Mouse (Mus musculus) midbrain, embryonic 14.5 days (tissue): ENCODE data around the gene Neurog1. TPM values are rescaled to one million over a fixed set of nuclear protein-coding genes. Genes with fewer than 3 reads are reported as not detected.
A peak's percentile ranks its signal among the peaks of the same experiment; 100 is the strongest.

Source experiments
- ATAC-seq: fragments of 200-750 bp; cut with Nextera tagmentation; 2 replicates; pipeline ENCODE4 v1.8.0; 2017; ENCODE audit warnings: moderate number of reproducible peaks, moderate library complexity; ENCODE audit not compliant: low FRiP score, low TSS enrichment
- DNase-seq: peaks from one replicate; pipeline ENCODE4 v3.0.0-alpha.2; 2015
- H3K27ac ChIP-seq: fragments of 300-500 bp; sonication (generic); replicated peaks from 2 replicates; pipeline ENCODE4 v1.5.1; 2014; ENCODE audit warnings: mild to moderate bottlenecking, low read depth, low read length, moderate library complexity
- H3K27me3 ChIP-seq: fragments of 300-500 bp; sonication (generic); 2 replicates; pipeline ENCODE4 v1.6.1; 2014; ENCODE audit warnings: low read length, control low read depth, mixed read lengths; ENCODE audit not compliant: control insufficient read depth, insufficient read depth
- H3K36me3 ChIP-seq: fragments of 300-500 bp; sonication (generic); 2 replicates; pipeline ENCODE4 v1.6.1; 2014; ENCODE audit warnings: low read length, control low read depth; ENCODE audit not compliant: control insufficient read depth, insufficient read depth
- H3K4me1 ChIP-seq: fragments of 300-500 bp; sonication (generic); 2 replicates; pipeline ENCODE4 v1.6.1; 2014; ENCODE audit warnings: mild to moderate bottlenecking, antibody characterized with exemption, low read length, control low read depth; ENCODE audit not compliant: control insufficient read depth, insufficient read depth
- H3K4me2 ChIP-seq: fragments of 300-500 bp; sonication (generic); 2 replicates; pipeline ENCODE4 v1.6.1; 2014; ENCODE audit warnings: mild to moderate bottlenecking, low read length, moderate library complexity
- H3K4me3 ChIP-seq: fragments of 300-500 bp; sonication (generic); replicated peaks from 2 replicates; pipeline ENCODE4 v1.5.1; 2014; ENCODE audit warnings: low read depth, low read length
- H3K9ac ChIP-seq: fragments of 300-500 bp; sonication (generic); replicated peaks from 2 replicates; pipeline ENCODE4 v1.6.1; 2014; ENCODE audit warnings: mild to moderate bottlenecking, low read length, moderate library complexity
- H3K9me3 ChIP-seq: fragments of 300-500 bp; sonication (generic); 2 replicates; pipeline ENCODE4 v1.6.1; 2016; ENCODE audit warnings: low read length, control low read depth, mixed read lengths; ENCODE audit not compliant: control insufficient read depth
- WGBS: fragments of 180-500 bp; shearing (Covaris S2); extraction: QIAGEN DNeasy Blood & Tissue Kit; methylation state at CpG from one replicate; pipeline ENCODE4 v1.1.7; 2014; 5-methylcytosine and 5-hydroxymethylcytosine counted together
- polyA plus RNA-seq: library from polyadenylated mRNA; unstranded; fragments of >200 nt; fragmentation: Nextera tagmentation; extraction: Ambion mirVana; gene quantifications from 2 replicates; pipeline ENCODE4 v1.2.1, GENCODE M21; 2014

The Neurog1 gene
- polyA plus RNA-seq, 1 experiment from 2014 or later, result 8.9 TPM

GRCm38 (mm10) chr13:56265661-56266060, 13.7 kb upstream of the Neurog1 start:
- DNase-seq (no peak), ATAC-seq (no peak)
- peaks cover 2% of the 10 kb centered on the region; the same call in 1 of the 2 replicates for H3K4me1 ChIP-seq
- H3K9ac ChIP-seq, result no peak overlapping the region
- H3K36me3 ChIP-seq, result no peaks in the 10 kb centered on the region
- H3K4me2 ChIP-seq, result no peak overlapping the region
- no peak overlapping the region for H3K27ac ChIP-seq
- H3K4me3 ChIP-seq, result no peak overlapping the region
- no peaks in the 10 kb centered on the region for H3K9me3 ChIP-seq
- WGBS, result 64% methylated on average over 5 of the region's 5 CpGs
- H3K27me3 ChIP-seq, result peaks cover 40% of the 10 kb centered on the region

- no peak for ATAC-seq
- Histone ChIP-seq H3K36me3 (no peaks in the 10 kb centered on the region), H3K27me3 (peaks cover 51% of the 10 kb centered on the region), H3K9me3 (no peaks in the 10 kb centered on the region), H3K4me2 (no peak overlapping the region), H3K27ac (no peak overlapping the region), H3K4me1 (peaks cover 18% of the 10 kb centered on the region), H3K9ac (no peak overlapping the region), H3K4me3 (no peak overlapping the region)
- no peak for DNase-seq
- WGBS, result 59% methylated on average over 4 of the region's 4 CpGs
These were observed 10.3 kb upstream of the Neurog1 start for GRCm38 (mm10) chr13:56262269-56262668.

GRCm38 (mm10) chr13:56260344-56260780, 8.4 kb upstream of the Neurog1 start:
- DNase-seq (no peak), ATAC-seq (no peak)
- H3K27me3 ChIP-seq, result peaks cover 61% of the 10 kb centered on the region
- no peak overlapping the region for H3K9ac ChIP-seq
- no peak overlapping the region for H3K27ac ChIP-seq
- no peaks in the 10 kb centered on the region for H3K9me3 ChIP-seq
- H3K4me3 ChIP-seq, result no peak overlapping the region
- peaks cover 24% of the 10 kb centered on the region for H3K4me1 ChIP-seq
- H3K4me2 ChIP-seq, result peak overlapping the region; percentile 2; the same call in 1 of the 2 replicates
- no peaks in the 10 kb centered on the region for H3K36me3 ChIP-seq
- under 1% methylated on average over 17 of the region's 17 CpGs for WGBS

- DNase-seq (peak; percentile 69), ATAC-seq (no peak)
- WGBS, result 1% methylated on average over 5 of the region's 5 CpGs
- Histone ChIP-seq H3K9ac (no peak overlapping the region), H3K4me1 (peaks cover 27% of the 10 kb centered on the region), H3K4me3 (no peak overlapping the region), H3K27me3 (peaks cover 62% of the 10 kb centered on the region), H3K27ac (no peak overlapping the region), H3K4me2 (peak overlapping the region; percentile 2; the same call in 1 of the 2 replicates), H3K9me3 (no peaks in the 10 kb centered on the region), H3K36me3 (no peaks in the 10 kb centered on the region)
These were observed 7.9 kb upstream of the Neurog1 start for GRCm38 (mm10) chr13:56259926-56260250.

GRCm38 (mm10) chr13:56259021-56259925, 7.3 kb upstream of the Neurog1 start:
- Histone ChIP-seq H3K27ac (peak overlapping the region; percentile 55), H3K4me2 (peak overlapping the region; percentile 62), H3K27me3 (peaks cover 68% of the 10 kb centered on the region), H3K9ac (peak overlapping the region; percentile 26; the same call in 1 of the 2 replicates), H3K9me3 (no peaks in the 10 kb centered on the region), H3K4me3 (peak overlapping the region; percentile 30), H3K36me3 (no peaks in the 10 kb centered on the region), H3K4me1 (peaks cover 27% of the 10 kb centered on the region)
- ATAC-seq (peak; percentile 47; the same call in 1 of the 2 replicates), DNase-seq (peak; percentile 70)
- WGBS, result under 1% methylated on average over 55 of the region's 55 CpGs

- DNase-seq (peak; percentile 79), ATAC-seq (peak; percentile 62; the same call in 1 of the 2 replicates)
- H3K27ac ChIP-seq, result peak overlapping the region; percentile 55
- under 1% methylated on average over 52 of the region's 52 CpGs for WGBS
- peaks cover 27% of the 10 kb centered on the region for H3K4me1 ChIP-seq
- H3K4me3 ChIP-seq, result peak overlapping the region; percentile 30
- peaks cover 70% of the 10 kb centered on the region for H3K27me3 ChIP-seq
- no peaks in the 10 kb centered on the region for H3K36me3 ChIP-seq
- no peaks in the 10 kb centered on the region for H3K9me3 ChIP-seq
- peak overlapping the region; percentile 62 for H3K4me2 ChIP-seq
- H3K9ac ChIP-seq, result peak overlapping the region; percentile 26; the same call in 1 of the 2 replicates
These were observed 6.4 kb upstream of the Neurog1 start for GRCm38 (mm10) chr13:56258196-56259020.

- H3K4me1 ChIP-seq, result peaks cover 32% of the 10 kb centered on the region
- no peak overlapping the region for H3K4me3 ChIP-seq
- H3K4me2 ChIP-seq, result peak overlapping the region; percentile 62; the same call in 1 of the 2 replicates
- DNase-seq, result no peak
- no peaks in the 10 kb centered on the region for H3K36me3 ChIP-seq
- no peak overlapping the region for H3K27ac ChIP-seq
- peaks cover 70% of the 10 kb centered on the region for H3K27me3 ChIP-seq
- no peak for ATAC-seq
- 3% methylated on average over 12 of the region's 12 CpGs for WGBS
- H3K9ac ChIP-seq, result no peak overlapping the region
- no peaks in the 10 kb centered on the region for H3K9me3 ChIP-seq
These were observed 5.6 kb upstream of the Neurog1 start for GRCm38 (mm10) chr13:56257469-56258153.

- ATAC-seq (no peak), DNase-seq (no peak)
- Histone ChIP-seq H3K27ac (no peak overlapping the region), H3K4me2 (no peak overlapping the region; the same call in 1 of the 2 replicates), H3K9ac (no peak overlapping the region), H3K9me3 (no peaks in the 10 kb centered on the region), H3K36me3 (no peaks in the 10 kb centered on the region), H3K4me3 (no peak overlapping the region), H3K27me3 (peaks cover 72% of the 10 kb centered on the region), H3K4me1 (peaks cover 36% of the 10 kb centered on the region)
- 3% methylated on average over 14 of the region's 14 CpGs for WGBS
These were observed 4.8 kb upstream of the Neurog1 start for GRCm38 (mm10) chr13:56256716-56257299.
